Mouse (Mus musculus): ENCODE results near the gene Atp2b2.

- TF ChIP-seq EP300 (IDR thresholded peaks at IDR 0.05; ENCODE audit: low read depth), result peak; percentile 88
- TF ChIP-seq CTCF (IDR thresholded peaks at IDR 0.05; ENCODE audit: low read depth), result peak; percentile 11; the same call in 1 of the 2 replicates
These were observed 345.7 kb downstream of the Atp2b2 start, which contains the start of gene Tatdn2 for GRCm38 (mm10) chr6:113696582-113697221.

Measured in heart, postnatal 0 days (tissue).